Mouse (Mus musculus) lung, embryonic 16.5 days (tissue): Measurements from ENCODE around the gene Dclk1. TPM values are rescaled to one million over a fixed set of nuclear protein-coding genes. Genes with fewer than 3 reads are reported as not detected.

Experiments
- ATAC-seq: fragments of 200-750 bp; cut with Nextera tagmentation; 2 replicates; pipeline ENCODE4 v1.8.0; 2017; ENCODE audit warnings: low read depth, mild to moderate bottlenecking, moderate library complexity
- H3K27ac ChIP-seq: fragments of 300-500 bp; sonication (generic); 2 replicates; pipeline ENCODE4 v1.5.1; 2014; ENCODE audit warnings: mild to moderate bottlenecking, control low read depth, low read length
- H3K27me3 ChIP-seq: fragments of 300-500 bp; sonication (generic); 2 replicates; pipeline ENCODE4 v1.6.1; 2014; ENCODE audit warnings: low read depth, low read length, mixed read lengths; ENCODE audit not compliant: control insufficient read depth, insufficient read depth
- H3K36me3 ChIP-seq: fragments of 300-500 bp; sonication (generic); 2 replicates; pipeline ENCODE4 v1.6.1; 2014; ENCODE audit warnings: low read length; ENCODE audit not compliant: control insufficient read depth, insufficient read depth
- H3K4me1 ChIP-seq: fragments of 300-500 bp; sonication (generic); replicated peaks from 2 replicates; pipeline ENCODE4 v1.6.1; 2014; ENCODE audit warnings: low read length, mixed read lengths; ENCODE audit not compliant: control insufficient read depth, insufficient read depth
- H3K4me2 ChIP-seq: fragments of 300-500 bp; sonication (generic); 2 replicates; pipeline ENCODE4 v1.6.1; 2014; ENCODE audit warnings: low read depth, low read length, control low read depth
- H3K4me3 ChIP-seq: fragments of 300-500 bp; sonication (generic); 2 replicates; pipeline ENCODE4 v1.5.1; 2014; ENCODE audit warnings: mild to moderate bottlenecking, low read length, control low read depth
- H3K9ac ChIP-seq: fragments of 300-500 bp; sonication (generic); 2 replicates; pipeline ENCODE4 v1.6.1; 2014; ENCODE audit warnings: low read length, control low read depth
- H3K9me3 ChIP-seq: fragments of 300-500 bp; sonication (generic); 2 replicates; pipeline ENCODE4 v1.6.1; 2016; ENCODE audit warnings: low read length; ENCODE audit not compliant: control insufficient read depth
- WGBS: fragments of 180-500 bp; shearing (Covaris S2); extraction: QIAGEN DNeasy Blood & Tissue Kit; methylation state at CpG from one replicate; pipeline ENCODE4 v1.1.7; 2014; 5-methylcytosine and 5-hydroxymethylcytosine counted together
- polyA plus RNA-seq: library from polyadenylated mRNA; unstranded; fragments of >200 nt; fragmentation: Nextera tagmentation; extraction: Ambion mirVana; gene quantifications from 2 replicates; pipeline ENCODE4 v1.2.1, GENCODE M21; 2015

The Dclk1 gene
- polyA plus RNA-seq, 1 experiment from 2014 or later = 10.3 TPM

DNA sequence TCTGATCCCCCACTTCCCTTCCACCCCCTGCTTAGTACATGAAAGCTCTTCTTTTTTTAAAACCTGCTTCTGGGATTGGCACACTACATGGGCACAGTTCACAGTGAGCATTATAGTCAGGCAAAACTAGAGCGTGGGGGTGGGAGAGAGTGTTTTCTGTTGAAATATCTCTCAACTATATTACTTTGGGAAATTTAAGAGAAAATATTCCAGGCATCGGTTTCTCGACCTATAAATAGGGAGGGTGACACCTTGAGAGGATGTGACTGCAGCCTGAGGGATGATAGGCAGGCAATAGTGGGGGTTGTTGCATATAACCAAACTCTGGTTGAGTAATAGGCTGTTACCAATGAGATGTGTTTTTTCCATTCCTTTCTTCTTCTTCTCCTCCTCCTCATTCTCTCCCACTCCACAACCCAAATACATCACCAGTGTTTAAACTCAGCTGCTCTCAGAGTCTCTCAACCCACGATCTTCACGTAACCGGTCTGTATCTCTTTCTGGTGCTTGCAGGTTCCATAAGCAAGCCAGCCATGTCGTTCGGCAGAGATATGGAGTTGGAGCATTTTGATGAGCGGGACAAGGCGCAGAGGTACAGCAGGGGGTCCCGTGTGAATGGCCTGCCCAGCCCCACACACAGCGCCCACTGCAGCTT is 4.6 kb downstream of the Dclk1 start:
- no peak overlapping the region for H3K27ac ChIP-seq
- no peak for ATAC-seq
- H3K9ac ChIP-seq = no peak overlapping the region
- 85% methylated on average over 12 of the region's 12 CpGs for WGBS
- H3K9me3 ChIP-seq = no peaks in the 10 kb centered on the region
- peaks cover 3% of the 10 kb centered on the region; the same call in 1 of the 2 replicates for H3K27me3 ChIP-seq
- H3K36me3 ChIP-seq = no peaks in the 10 kb centered on the region
- no peak overlapping the region for H3K4me2 ChIP-seq
- H3K4me3 ChIP-seq = no peak overlapping the region
- peaks cover 20% of the 10 kb centered on the region for H3K4me1 ChIP-seq

DNA sequence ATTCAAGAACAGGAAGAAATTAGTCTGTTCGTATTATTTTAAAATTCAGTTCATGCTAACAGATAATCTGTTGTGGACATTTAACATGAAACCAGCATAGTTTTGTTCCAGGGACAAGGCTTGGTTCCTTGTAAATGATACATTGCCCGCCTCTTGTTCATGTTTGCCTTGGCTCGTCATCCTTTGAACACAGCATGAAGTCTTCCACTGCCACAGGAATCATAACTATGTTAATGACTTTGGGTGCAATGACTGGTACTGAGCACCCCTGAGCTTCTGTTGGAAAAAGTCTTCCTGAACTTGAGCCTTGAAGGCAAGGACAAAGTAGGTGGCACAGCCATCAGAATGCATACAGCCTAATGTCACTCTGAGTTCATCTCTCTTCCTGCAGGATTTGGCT is 5.9 kb downstream of the Dclk1 start:
- no peak for ATAC-seq
- Histone ChIP-seq H3K36me3 (no peaks in the 10 kb centered on the region), H3K4me1 (peaks cover 10% of the 10 kb centered on the region), H3K4me3 (no peak overlapping the region), H3K27ac (no peak overlapping the region), H3K9me3 (no peaks in the 10 kb centered on the region), H3K27me3 (peaks cover 3% of the 10 kb centered on the region; the same call in 1 of the 2 replicates), H3K9ac (no peak overlapping the region), H3K4me2 (no peak overlapping the region)
- 69% methylated on average over 3 of the region's 3 CpGs for WGBS

GRCm38 (mm10) chr3:55248508-55248907 is 6.3 kb downstream of the Dclk1 start:
- Histone ChIP-seq H3K4me3 (no peak overlapping the region), H3K4me2 (no peak overlapping the region), H3K27ac (no peak overlapping the region), H3K36me3 (no peaks in the 10 kb centered on the region), H3K9me3 (no peaks in the 10 kb centered on the region), H3K9ac (no peak overlapping the region), H3K27me3 (peaks cover 3% of the 10 kb centered on the region; the same call in 1 of the 2 replicates), H3K4me1 (peaks cover 6% of the 10 kb centered on the region)
- peak; percentile 81 for ATAC-seq
- 30% methylated on average over 6 of the region's 6 CpGs for WGBS

DNA sequence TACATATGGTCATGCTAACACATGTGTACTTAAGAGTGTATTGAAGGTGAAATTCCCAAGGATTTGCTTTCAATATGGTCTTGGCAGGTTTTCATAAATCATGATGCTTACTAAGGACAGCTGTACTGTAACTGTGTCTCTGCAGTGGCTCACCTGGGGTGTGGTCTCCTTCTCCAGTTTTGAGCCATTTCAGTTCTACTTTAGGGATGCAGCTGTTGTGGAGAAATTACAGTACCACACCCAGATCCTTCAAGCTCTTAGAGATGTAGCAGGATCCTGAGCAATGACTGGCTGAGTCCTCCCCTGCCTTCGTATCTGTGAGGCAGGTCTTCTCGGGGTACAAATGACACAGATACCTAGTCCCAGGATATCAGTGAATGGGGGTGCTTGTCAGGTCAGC is 8.5 kb downstream of the Dclk1 start:
- Histone ChIP-seq H3K36me3 (no peaks in the 10 kb centered on the region), H3K27ac (no peak overlapping the region), H3K9ac (no peak overlapping the region), H3K4me2 (no peak overlapping the region), H3K4me3 (no peak overlapping the region), H3K4me1 (peaks cover 6% of the 10 kb centered on the region), H3K27me3 (no peaks in the 10 kb centered on the region), H3K9me3 (no peaks in the 10 kb centered on the region)
- 76% methylated on average over 2 of the region's 2 CpGs for WGBS
- no peak for ATAC-seq

- WGBS = 45% methylated on average over 7 of the region's 7 CpGs
- no peaks in the 10 kb centered on the region for H3K9me3 ChIP-seq
- H3K9ac ChIP-seq = no peak overlapping the region
- 0 out of 2 replicates have a peak, but pooled peaks have one; percentile 5 for ATAC-seq
- H3K4me2 ChIP-seq = no peak overlapping the region
- H3K4me1 ChIP-seq = peaks cover 5% of the 10 kb centered on the region
- H3K27ac ChIP-seq = no peak overlapping the region
- no peaks in the 10 kb centered on the region for H3K36me3 ChIP-seq
- no peak overlapping the region for H3K4me3 ChIP-seq
- H3K27me3 ChIP-seq = no peaks in the 10 kb centered on the region
These were observed 18.0 kb downstream of the Dclk1 start for GRCm38 (mm10) chr3:55260139-55260538.

DNA sequence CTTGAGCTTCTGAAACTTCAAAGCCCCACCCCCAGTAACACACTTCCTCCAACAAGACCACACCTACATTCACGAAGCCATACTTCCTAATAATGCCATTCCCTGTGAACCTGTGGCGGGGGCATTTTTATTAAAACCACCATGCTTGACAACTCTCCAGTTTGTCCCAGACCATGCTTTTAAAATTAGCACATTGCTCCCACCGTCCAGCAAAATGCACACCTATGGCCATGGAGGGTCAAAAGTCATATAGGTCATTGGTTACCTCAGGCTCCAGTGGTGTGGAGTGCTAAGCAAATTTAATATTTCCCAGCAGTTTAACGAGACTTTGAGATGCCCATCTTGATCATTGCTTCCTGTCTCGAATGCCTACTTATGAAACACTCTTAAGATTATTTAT is 23.9 kb downstream of the Dclk1 start:
- Histone ChIP-seq H3K9ac (no peak overlapping the region), H3K27ac (no peak overlapping the region), H3K9me3 (peaks cover 4% of the 10 kb centered on the region; the same call in 1 of the 2 replicates), H3K27me3 (no peaks in the 10 kb centered on the region), H3K36me3 (no peaks in the 10 kb centered on the region), H3K4me2 (no peak overlapping the region), H3K4me3 (no peak overlapping the region), H3K4me1 (no peaks in the 10 kb centered on the region; the same call in 1 of the 2 replicates)
- 86% methylated on average over 5 of the region's 5 CpGs for WGBS
- ATAC-seq = no peak

- 64% methylated on average over 4 of the region's 4 CpGs for WGBS
- ATAC-seq = no peak
- H3K27ac ChIP-seq = no peak overlapping the region
- H3K9ac ChIP-seq = no peak overlapping the region
- H3K36me3 ChIP-seq = no peaks in the 10 kb centered on the region
- no peaks in the 10 kb centered on the region for H3K4me1 ChIP-seq
- peaks cover 4% of the 10 kb centered on the region; the same call in 1 of the 2 replicates for H3K9me3 ChIP-seq
- no peaks in the 10 kb centered on the region for H3K27me3 ChIP-seq
- no peak overlapping the region for H3K4me2 ChIP-seq
- H3K4me3 ChIP-seq = no peak overlapping the region
These were observed 27.6 kb downstream of the Dclk1 start for GRCm38 (mm10) chr3:55269802-55270201.

DNA sequence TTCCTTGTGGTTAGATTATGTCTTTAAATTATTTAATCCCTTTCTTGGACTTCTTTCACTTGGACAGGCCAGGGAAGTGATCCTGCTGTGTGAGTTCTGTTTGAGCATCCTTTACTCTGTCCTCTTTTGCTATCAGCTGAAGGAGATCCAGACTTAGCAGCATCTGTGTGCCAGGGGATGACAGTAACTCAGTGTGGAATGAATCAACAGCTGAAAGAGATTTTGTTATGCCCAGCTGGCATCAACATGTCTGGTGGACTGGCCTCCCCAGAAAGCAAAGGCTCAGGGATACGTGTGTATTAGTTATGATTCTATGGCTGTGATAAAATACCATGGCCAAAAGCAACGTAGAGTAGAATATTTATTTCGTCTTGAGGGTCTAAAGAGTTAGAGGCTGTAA is 28.2 kb downstream of the Dclk1 start:
- H3K9me3 ChIP-seq = peaks cover 4% of the 10 kb centered on the region; the same call in 1 of the 2 replicates
- H3K4me1 ChIP-seq = no peaks in the 10 kb centered on the region
- no peak overlapping the region for H3K9ac ChIP-seq
- 79% methylated on average over 3 of the region's 3 CpGs for WGBS
- H3K36me3 ChIP-seq = no peaks in the 10 kb centered on the region
- H3K27me3 ChIP-seq = no peaks in the 10 kb centered on the region
- H3K4me2 ChIP-seq = no peak overlapping the region
- no peak overlapping the region for H3K4me3 ChIP-seq
- no peak for ATAC-seq
- no peak overlapping the region for H3K27ac ChIP-seq

DNA sequence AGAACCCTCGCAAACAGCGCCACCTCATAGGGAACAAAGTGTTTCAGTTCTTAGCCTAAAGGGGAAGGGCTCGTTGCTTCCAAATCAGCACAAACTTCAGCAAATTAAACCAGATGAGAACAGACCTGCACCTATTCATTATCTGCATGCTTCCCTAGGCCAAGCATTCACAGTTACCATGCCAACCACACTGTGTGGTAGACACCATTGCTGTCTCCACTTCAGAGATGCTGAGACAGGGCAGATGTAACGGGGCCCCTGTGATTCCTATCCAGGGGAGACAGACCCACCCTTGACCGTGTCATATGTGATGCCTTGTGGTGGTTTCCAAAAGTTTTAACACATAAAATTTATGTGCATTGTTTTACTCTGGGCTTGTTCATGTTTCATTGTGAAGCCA is 28.8 kb downstream of the Dclk1 start:
- ATAC-seq = no peak
- WGBS = 77% methylated on average over 5 of the region's 5 CpGs

More for the DNA sequence above, 28.8 kb downstream of the Dclk1 start:
- H3K9me3 ChIP-seq = peaks cover 2% of the 10 kb centered on the region; the same call in 1 of the 2 replicates
- no peak overlapping the region for H3K27ac ChIP-seq
- H3K4me3 ChIP-seq = no peak overlapping the region
- no peaks in the 10 kb centered on the region for H3K27me3 ChIP-seq
- H3K9ac ChIP-seq = no peak overlapping the region
- no peak overlapping the region for H3K4me2 ChIP-seq
- H3K36me3 ChIP-seq = no peaks in the 10 kb centered on the region
- H3K4me1 ChIP-seq = no peaks in the 10 kb centered on the region
